Mouse (Mus musculus) kidney, postnatal 36 days (tissue): ENCODE measurements around the gene Gm19426.
A peak's percentile ranks its signal among the peaks of the same experiment; 100 is the strongest.

Experiments used
- DNase-seq, 2 experiments: peaks; one replicate each; pipeline ENCODE4 v3.0.0; 2021 to 2022; ENCODE audit warnings: mixed read lengths in 2 of 2

Gm19426 gene

GRCm38 (mm10) chr2:84743561-84743960 lies at the start of gene Gm19426:
Gm19426 (minus strand) TSS chr2:84743655.
- peak; percentile 82 to 86 for DNase-seq

- no peak for DNase-seq
Observed at GRCm38 (mm10) chr2:84793154-84793553, 49.7 kb upstream of the Gm19426 start.

- DNase-seq, result peak; percentile 27 to 37
Observed at GRCm38 (mm10) chr2:84792516-84792915, 49.1 kb upstream of the Gm19426 start.

- DNase-seq, result no peak
Observed at GRCm38 (mm10) chr2:84790418-84790817, 47.0 kb upstream of the Gm19426 start.

GRCm38 (mm10) chr2:84788316-84788715 lies 44.9 kb upstream of the Gm19426 start:
- no peak for DNase-seq

- DNase-seq, result peak in 1 of 2 experiments; percentile 21
Observed at GRCm38 (mm10) chr2:84783840-84784566, 40.5 kb upstream of the Gm19426 start.

GRCm38 (mm10) chr2:84783315-84783714 lies 39.9 kb upstream of the Gm19426 start:
- DNase-seq, result no peak

- no peak for DNase-seq
Observed at GRCm38 (mm10) chr2:84779210-84779609, 35.8 kb upstream of the Gm19426 start.

GRCm38 (mm10) chr2:84777706-84778105 lies 34.3 kb upstream of the Gm19426 start:
- DNase-seq, result no peak

GRCm38 (mm10) chr2:84775665-84776064 lies 32.2 kb upstream of the Gm19426 start:
- DNase-seq, result no peak

- DNase-seq, result no peak
Observed at GRCm38 (mm10) chr2:84775241-84775640, 31.8 kb upstream of the Gm19426 start, which contains the start of gene Serping1. Serping1 (minus strand) TSS chr2:84775444.

GRCm38 (mm10) chr2:84774751-84775150 lies 31.3 kb upstream of the Gm19426 start:
- peak; percentile 60 to 67 for DNase-seq

- no peak for DNase-seq
Observed at GRCm38 (mm10) chr2:84773195-84773594, 29.7 kb upstream of the Gm19426 start.

GRCm38 (mm10) chr2:84772454-84772853 lies 29.0 kb upstream of the Gm19426 start:
- DNase-seq, result no peak

- no peak for DNase-seq
Observed at GRCm38 (mm10) chr2:84770501-84770900, 27.0 kb upstream of the Gm19426 start.

GRCm38 (mm10) chr2:84762818-84763217 lies 19.4 kb upstream of the Gm19426 start:
- no peak for DNase-seq

GRCm38 (mm10) chr2:84762295-84762694 lies 18.8 kb upstream of the Gm19426 start:
- no peak for DNase-seq

- DNase-seq, result no peak
Observed at GRCm38 (mm10) chr2:84761840-84762239, 18.4 kb upstream of the Gm19426 start.

- no peak for DNase-seq
Observed at GRCm38 (mm10) chr2:84761309-84761708, 17.9 kb upstream of the Gm19426 start.

GRCm38 (mm10) chr2:84760777-84761176 lies 17.3 kb upstream of the Gm19426 start:
- no peak for DNase-seq

GRCm38 (mm10) chr2:84758542-84759127 lies 15.2 kb upstream of the Gm19426 start:
- peak; percentile 71 to 78 for DNase-seq

GRCm38 (mm10) chr2:84757026-84757682 lies 13.7 kb upstream of the Gm19426 start:
- DNase-seq, result no peak

GRCm38 (mm10) chr2:84756245-84756644 lies 12.8 kb upstream of the Gm19426 start:
- peak; percentile 62 to 81 for DNase-seq

GRCm38 (mm10) chr2:84750115-84750514 lies 6.7 kb upstream of the Gm19426 start:
- no peak for DNase-seq
